Mouse (Mus musculus) olfactory bulb, adult 2 months (tissue): ENCODE measurements around the gene Scly.

Source experiments
- CTCF ChIP-seq: fragments of 200-500 bp; IDR thresholded peaks from 2 replicates; pipeline ENCODE4 v1.5.1; 2012; ENCODE audit warnings: low read depth, mild to moderate bottlenecking, low read length, moderate library complexity; ENCODE audit not compliant: insufficient read depth
- POLR2A ChIP-seq: fragments of 200-500 bp; IDR thresholded peaks from 2 replicates; pipeline ENCODE4 v1.6.1; 2012; ENCODE audit warnings: mild to moderate bottlenecking, low read depth, low read length, moderate library complexity; ENCODE audit not compliant: insufficient read depth

DNA sequence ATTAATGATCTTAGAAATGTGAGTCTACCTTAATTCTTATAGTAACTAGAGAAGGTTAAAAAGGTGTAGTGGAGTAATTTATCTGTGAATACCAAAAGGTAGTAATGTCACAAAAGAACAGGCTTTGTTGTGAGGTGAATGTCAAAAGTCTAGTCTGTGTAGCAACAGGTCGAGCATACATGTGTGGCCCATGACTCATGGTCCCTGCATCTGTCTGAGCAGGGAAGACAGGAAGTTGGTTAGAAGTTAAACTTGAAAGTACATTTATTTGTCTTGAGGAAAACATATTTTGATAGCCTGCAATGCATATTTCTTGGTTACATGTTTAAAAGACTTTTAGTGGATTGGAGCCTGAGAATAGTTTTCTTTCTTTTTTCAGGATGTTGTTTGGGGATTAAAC, 19.0 kb upstream of the Scly start:
- TF ChIP-seq CTCF (no peak), POLR2A (no peak)
